Mouse (Mus musculus): ENCODE data around the gene Churc1. TPM values are rescaled to one million over a fixed set of nuclear protein-coding genes. Genes with fewer than 3 reads are reported as not detected.

Gene Churc1
- polyA plus RNA-seq, 1 experiment from 2014 or later = 91.2 TPM

DNA sequence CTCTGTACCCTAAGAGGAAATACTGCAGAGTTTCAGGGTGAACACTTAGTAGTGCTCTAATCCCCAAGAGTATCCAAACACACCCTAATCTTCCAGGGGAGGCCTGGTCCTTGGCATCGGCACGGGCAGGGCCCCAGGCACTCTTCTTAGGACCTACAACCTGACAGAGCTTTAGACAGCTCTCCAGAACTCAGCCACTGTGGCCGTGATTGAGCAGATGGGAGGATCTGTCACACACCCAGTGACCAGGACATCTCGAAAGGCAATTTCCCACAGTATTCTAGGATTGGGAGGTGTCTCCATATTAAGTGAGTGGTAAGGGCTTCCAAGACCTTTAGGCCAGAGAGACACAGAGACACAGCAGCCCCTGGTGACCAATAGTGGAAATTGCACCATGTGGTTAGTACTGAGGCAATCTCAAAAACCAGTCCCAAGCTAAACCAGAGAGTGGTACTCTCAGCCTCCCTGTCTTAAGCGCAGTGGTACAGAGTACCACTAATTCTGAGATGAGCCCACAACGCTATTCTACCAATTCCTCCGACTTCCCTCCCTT, 38.4 kb downstream of the Churc1 start:
- H3K36me3 ChIP-seq (ENCODE audit: control insufficient read depth, insufficient read depth, low read length) = no peaks in the 10 kb centered on the region
- WGBS = 52% methylated on average over 7 of the region's 7 CpGs
- H3K27me3 ChIP-seq (ENCODE audit: control insufficient read depth, insufficient read depth, low read length) = no peaks in the 10 kb centered on the region
- H3K27ac ChIP-seq (replicated peaks; ENCODE audit: low read depth, low read length) = no peak overlapping the region
- H3K9ac ChIP-seq (ENCODE audit: low read length) = no peak overlapping the region
- no peaks in the 10 kb centered on the region for H3K9me3 ChIP-seq (ENCODE audit: control insufficient read depth, low read length)
- H3K4me1 ChIP-seq (ENCODE audit: control insufficient read depth, insufficient read depth, low read length) = no peaks in the 10 kb centered on the region
- no peak overlapping the region for H3K4me3 ChIP-seq (ENCODE audit: low read depth, low read length)
- peak; percentile 63 for DNase-seq (ENCODE audit: low spot score)
- no peak overlapping the region for H3K4me2 ChIP-seq (ENCODE audit: low read depth, severe bottlenecking)
- no peak for ATAC-seq (ENCODE audit: insufficient number of reproducible peaks, low FRiP score, low TSS enrichment, low read depth)

DNA sequence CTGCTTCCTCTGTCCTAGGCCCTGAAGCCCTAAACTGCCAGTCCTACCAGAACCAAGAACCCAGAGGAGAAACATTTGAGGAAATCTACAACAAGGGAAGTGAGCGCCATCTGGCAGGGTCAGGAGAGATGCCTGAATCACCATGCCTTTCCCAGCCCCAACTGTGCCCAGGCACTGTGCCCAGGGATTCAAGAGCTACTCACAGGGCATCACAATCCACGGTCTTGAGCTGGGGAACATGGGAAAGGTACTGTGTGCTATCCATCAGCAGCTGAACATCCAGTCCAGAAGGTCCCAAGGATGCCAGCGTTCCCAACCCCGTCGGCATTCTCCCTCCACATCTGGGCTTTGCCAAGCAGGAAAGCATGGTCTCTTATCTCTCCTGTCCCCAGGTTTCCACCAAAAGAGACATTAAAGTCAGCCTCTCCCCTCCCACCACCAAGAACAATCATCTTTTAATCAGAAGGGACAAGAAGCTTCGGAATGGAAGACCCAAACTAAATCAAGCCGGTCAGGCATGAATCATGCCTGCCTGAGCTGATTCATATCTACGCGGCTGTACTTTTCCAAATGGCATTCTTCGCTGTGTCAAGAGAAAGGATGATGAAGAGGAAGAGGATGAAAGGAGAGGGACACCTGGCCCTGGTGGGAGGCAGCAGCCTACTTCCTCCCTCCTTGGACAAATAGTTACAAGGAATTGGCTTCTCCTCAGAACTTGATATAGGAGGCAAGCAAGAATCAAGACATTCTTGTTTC, 39.9 kb downstream of the Churc1 start:
- H3K4me3 ChIP-seq (ENCODE audit: low read depth, low read length) = no peak overlapping the region
- H3K9ac ChIP-seq (ENCODE audit: low read length) = no peak overlapping the region
- 92% methylated on average over 10 of the region's 10 CpGs for WGBS
- DNase-seq (ENCODE audit: low spot score) (no peak), ATAC-seq (ENCODE audit: insufficient number of reproducible peaks, low FRiP score, low TSS enrichment, low read depth) (no peak)
- no peaks in the 10 kb centered on the region for H3K4me1 ChIP-seq (ENCODE audit: control insufficient read depth, insufficient read depth, low read length)
- H3K9me3 ChIP-seq (ENCODE audit: control insufficient read depth, low read length) = no peaks in the 10 kb centered on the region
- no peak overlapping the region for H3K27ac ChIP-seq (replicated peaks; ENCODE audit: low read depth, low read length)
- no peak overlapping the region for H3K4me2 ChIP-seq (ENCODE audit: low read depth, severe bottlenecking)
- H3K27me3 ChIP-seq (ENCODE audit: control insufficient read depth, insufficient read depth, low read length) = no peaks in the 10 kb centered on the region
- no peaks in the 10 kb centered on the region for H3K36me3 ChIP-seq (ENCODE audit: control insufficient read depth, insufficient read depth, low read length)

DNA sequence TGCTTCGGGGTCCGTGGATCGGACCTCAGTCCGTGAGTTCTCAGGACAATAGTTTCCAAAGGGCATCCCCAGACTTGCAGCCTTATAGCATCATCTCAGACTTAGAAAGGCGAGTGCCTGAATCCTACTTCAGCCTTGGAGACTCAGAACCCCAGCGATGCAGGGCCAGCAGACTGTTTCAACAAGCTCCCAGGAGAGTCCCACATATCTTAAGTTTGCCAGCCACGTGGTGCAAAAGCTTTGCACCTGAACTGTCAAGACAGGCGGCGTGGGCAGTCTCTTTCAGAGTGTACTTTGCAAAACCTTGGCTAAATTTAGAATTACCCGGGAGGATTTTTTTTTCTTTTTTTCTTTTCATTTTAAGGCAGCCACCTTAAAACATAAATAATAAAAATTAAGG, 42.5 kb downstream of the Churc1 start:
- Histone ChIP-seq H3K27ac (replicated peaks; ENCODE audit: low read depth, low read length) (no peak overlapping the region), H3K4me1 (ENCODE audit: control insufficient read depth, insufficient read depth, low read length) (no peaks in the 10 kb centered on the region), H3K9ac (ENCODE audit: low read length) (no peak overlapping the region), H3K4me2 (ENCODE audit: low read depth, severe bottlenecking) (no peak overlapping the region), H3K9me3 (ENCODE audit: control insufficient read depth, low read length) (no peaks in the 10 kb centered on the region), H3K36me3 (ENCODE audit: control insufficient read depth, insufficient read depth, low read length) (no peaks in the 10 kb centered on the region), H3K4me3 (ENCODE audit: low read depth, low read length) (no peak overlapping the region), H3K27me3 (ENCODE audit: control insufficient read depth, insufficient read depth, low read length) (no peaks in the 10 kb centered on the region)
- DNase-seq (ENCODE audit: low spot score) (no peak), ATAC-seq (ENCODE audit: insufficient number of reproducible peaks, low FRiP score, low TSS enrichment, low read depth) (no peak)
- WGBS = 81% methylated on average over 10 of the region's 10 CpGs

DNA sequence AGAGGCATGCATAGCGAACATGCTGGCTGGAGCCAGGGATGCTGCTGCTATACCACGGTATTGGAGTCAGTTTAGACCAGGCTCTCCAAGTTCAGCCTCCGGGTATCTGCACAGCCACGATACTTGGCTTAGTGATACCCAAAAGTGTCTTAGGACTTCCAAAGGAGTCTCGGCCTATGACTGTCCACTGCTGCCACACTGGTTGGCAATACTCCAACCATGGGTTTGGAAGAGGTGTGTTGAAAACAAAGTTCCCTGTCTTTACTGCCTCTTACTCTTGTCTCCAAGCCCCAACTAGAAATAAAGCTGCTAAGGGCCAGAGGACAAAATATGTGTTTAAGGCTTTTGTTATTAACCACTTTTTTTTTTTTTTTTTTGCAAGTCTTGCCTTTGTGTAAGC, 45.2 kb downstream of the Churc1 start:
- H3K4me3 ChIP-seq (ENCODE audit: low read depth, low read length) = no peak overlapping the region
- ATAC-seq (ENCODE audit: insufficient number of reproducible peaks, low FRiP score, low TSS enrichment, low read depth) = no peak
- no peaks in the 10 kb centered on the region for H3K36me3 ChIP-seq (ENCODE audit: control insufficient read depth, insufficient read depth, low read length)
- no peaks in the 10 kb centered on the region for H3K9me3 ChIP-seq (ENCODE audit: control insufficient read depth, low read length)
- H3K27ac ChIP-seq (replicated peaks; ENCODE audit: low read depth, low read length) = no peak overlapping the region
- no peaks in the 10 kb centered on the region for H3K4me1 ChIP-seq (ENCODE audit: control insufficient read depth, insufficient read depth, low read length)
- H3K27me3 ChIP-seq (ENCODE audit: control insufficient read depth, insufficient read depth, low read length) = no peaks in the 10 kb centered on the region
- H3K9ac ChIP-seq (ENCODE audit: low read length) = no peak overlapping the region
- DNase-seq (ENCODE audit: low spot score) = no peak
- H3K4me2 ChIP-seq (ENCODE audit: low read depth, severe bottlenecking) = no peak overlapping the region
- whole genome bisulfite sequencing = 89% methylated on average over 5 of the region's 5 CpGs

DNA sequence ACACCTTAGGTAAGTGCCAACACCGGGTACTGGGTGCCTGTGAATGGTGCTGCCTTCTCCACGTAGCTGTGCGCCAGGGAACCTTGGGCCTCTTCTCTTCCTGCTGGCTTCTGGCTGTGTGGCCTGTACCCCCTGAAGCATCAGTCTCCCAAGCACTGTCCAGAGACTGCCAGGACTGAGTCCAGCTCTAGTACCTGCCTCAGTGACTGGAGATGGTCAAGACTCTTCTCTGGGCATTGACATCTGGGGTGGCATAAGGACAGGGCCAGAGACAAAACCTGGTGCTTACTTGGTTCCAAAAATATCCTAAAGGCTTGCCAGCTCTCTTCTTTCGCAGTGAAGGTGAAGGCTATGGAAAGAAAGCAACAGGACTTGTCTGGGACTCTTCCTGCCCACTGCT, 45.7 kb downstream of the Churc1 start:
- no peak overlapping the region for H3K27ac ChIP-seq (replicated peaks; ENCODE audit: low read depth, low read length)
- no peak overlapping the region for H3K9ac ChIP-seq (ENCODE audit: low read length)
- no peak overlapping the region for H3K4me3 ChIP-seq (ENCODE audit: low read depth, low read length)
- ATAC-seq (ENCODE audit: insufficient number of reproducible peaks, low FRiP score, low TSS enrichment, low read depth) (no peak), DNase-seq (ENCODE audit: low spot score) (no peak)
- H3K4me2 ChIP-seq (ENCODE audit: low read depth, severe bottlenecking) = no peak overlapping the region
- H3K9me3 ChIP-seq (ENCODE audit: control insufficient read depth, low read length) = no peaks in the 10 kb centered on the region
- H3K36me3 ChIP-seq (ENCODE audit: control insufficient read depth, insufficient read depth, low read length) = no peaks in the 10 kb centered on the region
- 89% methylated on average over 4 of the region's 4 CpGs for WGBS
- H3K4me1 ChIP-seq (ENCODE audit: control insufficient read depth, insufficient read depth, low read length) = no peaks in the 10 kb centered on the region
- no peaks in the 10 kb centered on the region for H3K27me3 ChIP-seq (ENCODE audit: control insufficient read depth, insufficient read depth, low read length)

DNA sequence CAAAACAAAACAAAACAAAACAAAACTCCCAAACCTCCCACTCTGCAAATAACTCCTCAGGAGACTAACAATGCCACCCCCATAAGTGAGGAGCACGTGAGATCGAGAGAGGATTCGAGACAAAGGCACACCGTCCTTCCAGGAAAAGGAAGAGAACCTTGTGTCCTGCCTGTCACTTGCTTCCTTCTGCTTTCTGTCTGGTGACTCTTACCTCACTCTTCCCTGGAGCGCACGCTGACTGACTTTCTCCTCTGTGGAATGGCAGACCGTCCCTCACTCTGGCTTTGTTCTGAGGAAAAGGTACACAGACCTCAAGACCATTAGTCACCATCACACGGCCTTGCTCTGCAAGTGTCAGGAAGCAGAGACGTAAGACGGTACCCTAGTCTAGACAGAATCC, 48.2 kb downstream of the Churc1 start:
- Histone ChIP-seq H3K4me2 (ENCODE audit: low read depth, severe bottlenecking) (no peak overlapping the region), H3K4me3 (ENCODE audit: low read depth, low read length) (no peak overlapping the region), H3K27me3 (ENCODE audit: control insufficient read depth, insufficient read depth, low read length) (no peaks in the 10 kb centered on the region), H3K4me1 (ENCODE audit: control insufficient read depth, insufficient read depth, low read length) (no peaks in the 10 kb centered on the region), H3K9ac (ENCODE audit: low read length) (no peak overlapping the region), H3K36me3 (ENCODE audit: control insufficient read depth, insufficient read depth, low read length) (no peaks in the 10 kb centered on the region), H3K9me3 (ENCODE audit: control insufficient read depth, low read length) (no peaks in the 10 kb centered on the region), H3K27ac (replicated peaks; ENCODE audit: low read depth, low read length) (no peak overlapping the region)
- ATAC-seq (ENCODE audit: insufficient number of reproducible peaks, low FRiP score, low TSS enrichment, low read depth) (no peak), DNase-seq (ENCODE audit: low spot score) (no peak)
- 72% methylated on average over 10 of the region's 10 CpGs for WGBS

DNA sequence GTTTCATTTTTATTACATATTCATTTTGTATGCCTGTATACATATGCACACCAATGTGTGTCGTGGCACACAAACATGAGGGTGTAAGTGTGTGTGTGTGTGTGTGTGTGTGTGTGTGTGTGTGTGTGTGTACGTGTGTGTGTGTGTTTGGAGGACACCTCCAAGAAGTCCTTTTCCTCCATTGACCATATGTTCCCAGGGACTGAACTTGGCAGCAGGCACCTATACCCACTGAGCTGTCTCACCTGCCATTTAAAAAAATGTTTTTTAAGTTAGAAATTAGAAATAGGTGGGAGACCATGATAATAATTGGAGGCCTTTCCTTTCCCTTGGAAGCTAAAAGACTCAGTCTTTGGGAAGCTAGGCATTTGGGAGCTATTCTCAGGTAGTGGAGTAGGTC, 48.8 kb downstream of the Churc1 start:
- H3K4me1 ChIP-seq (ENCODE audit: control insufficient read depth, insufficient read depth, low read length) = no peaks in the 10 kb centered on the region
- H3K9ac ChIP-seq (ENCODE audit: low read length) = no peak overlapping the region
- H3K4me3 ChIP-seq (ENCODE audit: low read depth, low read length) = no peak overlapping the region
- H3K27ac ChIP-seq (replicated peaks; ENCODE audit: low read depth, low read length) = no peak overlapping the region
- no peak overlapping the region for H3K4me2 ChIP-seq (ENCODE audit: low read depth, severe bottlenecking)
- no peaks in the 10 kb centered on the region for H3K9me3 ChIP-seq (ENCODE audit: control insufficient read depth, low read length)
- ATAC-seq (ENCODE audit: insufficient number of reproducible peaks, low FRiP score, low TSS enrichment, low read depth) = no peak
- WGBS = 83% methylated on average over 2 of the region's 2 CpGs
- no peaks in the 10 kb centered on the region for H3K36me3 ChIP-seq (ENCODE audit: control insufficient read depth, insufficient read depth, low read length)
- DNase-seq (ENCODE audit: low spot score) = no peak
- no peaks in the 10 kb centered on the region for H3K27me3 ChIP-seq (ENCODE audit: control insufficient read depth, insufficient read depth, low read length)

DNA sequence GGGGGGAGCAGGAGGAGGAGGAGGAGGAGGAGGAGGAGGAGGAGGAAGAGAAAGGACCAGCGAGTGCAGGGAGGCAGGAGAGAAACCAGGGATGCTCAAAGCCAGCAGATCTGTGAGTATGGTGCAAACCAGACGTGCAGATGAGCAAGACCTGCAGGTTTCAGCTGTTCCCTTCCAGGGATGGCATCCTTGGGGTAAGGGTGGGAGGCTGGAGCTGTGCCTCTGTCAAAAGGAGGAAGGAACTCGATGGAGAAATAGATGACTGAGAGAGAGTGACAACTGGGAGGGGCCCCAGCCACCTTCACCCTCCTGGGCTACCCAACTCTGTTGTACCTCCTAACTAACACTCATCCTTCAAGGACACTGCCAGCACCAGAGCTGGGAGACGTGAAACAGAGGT, 51.4 kb downstream of the Churc1 start:
- Histone ChIP-seq H3K27ac (replicated peaks; ENCODE audit: low read depth, low read length) (no peak overlapping the region), H3K27me3 (ENCODE audit: control insufficient read depth, insufficient read depth, low read length) (peaks cover 9% of the 10 kb centered on the region), H3K4me3 (ENCODE audit: low read depth, low read length) (no peak overlapping the region), H3K9ac (ENCODE audit: low read length) (no peak overlapping the region), H3K4me2 (ENCODE audit: low read depth, severe bottlenecking) (no peak overlapping the region), H3K9me3 (ENCODE audit: control insufficient read depth, low read length) (no peaks in the 10 kb centered on the region), H3K36me3 (ENCODE audit: control insufficient read depth, insufficient read depth, low read length) (no peaks in the 10 kb centered on the region), H3K4me1 (ENCODE audit: control insufficient read depth, insufficient read depth, low read length) (0 out of 2 replicates have a peak, but pooled peaks cover 3% of the 10 kb centered on the region)
- WGBS = 36% methylated on average over 4 of the region's 4 CpGs
- ATAC-seq (ENCODE audit: insufficient number of reproducible peaks, low FRiP score, low TSS enrichment, low read depth) (no peak), DNase-seq (ENCODE audit: low spot score) (no peak)

DNA sequence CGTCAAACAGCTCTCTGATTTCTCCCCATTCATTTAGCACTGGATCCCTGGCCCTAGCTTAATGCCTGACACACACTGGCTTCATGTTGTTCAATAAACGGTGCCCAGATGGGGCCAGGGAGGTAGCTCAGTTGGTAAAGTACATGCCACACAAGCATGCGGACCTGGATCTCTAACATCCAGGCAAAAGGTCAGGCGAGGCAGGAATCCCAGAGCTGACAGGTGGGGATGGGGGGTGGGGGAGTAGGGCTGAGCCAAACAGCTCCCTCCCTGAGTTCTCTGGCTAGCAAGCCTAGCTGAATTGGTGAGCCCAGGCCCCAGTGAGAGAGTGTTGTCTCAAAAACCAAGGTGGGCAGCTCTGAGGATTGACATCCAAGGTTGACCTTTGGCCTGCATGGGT, 51.8 kb downstream of the Churc1 start:
- Histone ChIP-seq H3K27me3 (ENCODE audit: control insufficient read depth, insufficient read depth, low read length) (peaks cover 11% of the 10 kb centered on the region), H3K9me3 (ENCODE audit: control insufficient read depth, low read length) (no peaks in the 10 kb centered on the region), H3K27ac (replicated peaks; ENCODE audit: low read depth, low read length) (no peak overlapping the region), H3K4me1 (ENCODE audit: control insufficient read depth, insufficient read depth, low read length) (0 out of 2 replicates have a peak, but pooled peaks cover 3% of the 10 kb centered on the region), H3K36me3 (ENCODE audit: control insufficient read depth, insufficient read depth, low read length) (no peaks in the 10 kb centered on the region), H3K4me3 (ENCODE audit: low read depth, low read length) (no peak overlapping the region), H3K9ac (ENCODE audit: low read length) (no peak overlapping the region), H3K4me2 (ENCODE audit: low read depth, severe bottlenecking) (no peak overlapping the region)
- ATAC-seq (ENCODE audit: insufficient number of reproducible peaks, low FRiP score, low TSS enrichment, low read depth) (no peak), DNase-seq (ENCODE audit: low spot score) (no peak)
- whole genome bisulfite sequencing = 50% methylated on average over 4 of the region's 4 CpGs

Measured in limb, embryonic 11.5 days (tissue).